9 mouse cellular contexts compared by ENCODE assay signal in the genomic region with DNA sequence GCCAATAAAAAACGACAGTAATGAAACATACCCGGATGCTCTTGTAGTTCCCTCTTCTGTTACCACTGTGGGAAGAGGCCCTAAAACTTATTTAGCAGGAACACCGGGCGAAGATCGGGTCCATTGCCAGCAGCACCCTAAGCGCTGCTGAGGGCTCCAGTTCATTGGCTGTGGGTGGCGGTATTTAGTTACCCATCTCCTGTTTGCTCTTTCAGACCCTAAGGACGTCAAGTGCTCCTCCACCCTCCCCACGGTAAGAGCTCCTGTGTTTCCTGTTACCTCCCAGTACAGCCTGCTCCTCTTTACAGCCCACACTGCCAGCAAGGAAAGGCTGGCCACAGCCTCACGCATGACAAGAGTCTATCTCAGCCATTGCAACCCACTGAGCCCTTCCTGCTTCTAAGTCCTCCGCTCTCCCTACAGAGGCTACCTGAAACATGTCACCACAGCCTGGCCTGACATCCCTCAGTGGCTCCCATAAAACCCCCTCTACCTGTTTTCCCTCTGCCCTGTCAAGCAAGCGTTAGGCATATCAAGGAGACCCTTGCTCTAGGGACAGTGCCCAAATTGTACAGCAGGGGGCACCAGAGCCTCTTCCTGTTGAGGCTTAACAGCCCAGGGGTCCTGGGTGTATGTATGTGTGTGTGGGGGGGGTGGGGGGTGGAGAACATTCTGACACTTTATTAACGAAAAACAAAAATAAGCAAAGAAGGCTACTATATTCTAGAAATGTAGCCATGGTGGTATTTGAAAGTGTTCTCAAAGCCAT. TPM values are rescaled to one million over a fixed set of nuclear protein-coding genes. Genes with fewer than 3 reads are reported as not detected.
DNase-seq lines count a peak whose midpoint lies in the region; ATAC-seq and TF ChIP-seq lines count a peak whose summit lies in the region.
"Had no signal": no experiment of that assay in that cellular context is flagged by ENCODE, and none has a peak within 500 bp of the region (broad histone marks: within the 10 kb centered on the region; RNA-seq: fewer than 3 reads in every experiment).

No protein-coding gene starts in this region.

- peak overlapping the region; percentile 78 for H3K27ac ChIP-seq in gastrocnemius, adult 2 months
- H3K27ac ChIP-seq in hindbrain, postnatal 0 days, result no peak overlapping the region
- no peak overlapping the region for H3K27ac ChIP-seq in midbrain, embryonic 14.5 days (replicated peaks; ENCODE audit: low read depth, low read length)
- H3K27ac ChIP-seq: heart, embryonic 15.5 days had no signal

- WGBS in hindbrain, postnatal 0 days, result 69% methylated on average over 13 of the region's 13 CpGs
- 76% methylated on average over 13 of the region's 13 CpGs for WGBS in midbrain, embryonic 14.5 days

- H3K9me3 ChIP-seq in hindbrain, postnatal 0 days (ENCODE audit: low read length), result no peaks in the 10 kb centered on the region
- H3K9me3 ChIP-seq in midbrain, embryonic 14.5 days (ENCODE audit: control insufficient read depth, low read length), result no peaks in the 10 kb centered on the region
- H3K9me3 ChIP-seq: heart, embryonic 15.5 days had no signal

- no peaks in the 10 kb centered on the region for H3K36me3 ChIP-seq in hindbrain, postnatal 0 days (ENCODE audit: insufficient read depth, low read length)
- no peaks in the 10 kb centered on the region; the same call in 1 of the 2 replicates for H3K36me3 ChIP-seq in midbrain, embryonic 14.5 days (ENCODE audit: control insufficient read depth, insufficient read depth, low read length)
- H3K36me3 ChIP-seq: heart, embryonic 15.5 days had no signal

- peak; percentile 61 for TF ChIP-seq CTCF in gastrocnemius, adult 2 months (IDR thresholded peaks at IDR 0.05)
- TF ChIP-seq CTCF in hindbrain, postnatal 0 days (IDR thresholded peaks at IDR 0.05; ENCODE audit: low read depth), result peak; percentile 80

- no peaks in the 10 kb centered on the region for H3K4me1 ChIP-seq in hindbrain, postnatal 0 days (ENCODE audit: insufficient read depth, low read length)
- peaks cover 6% of the 10 kb centered on the region; the same call in 1 of the 2 replicates for H3K4me1 ChIP-seq in midbrain, embryonic 14.5 days (ENCODE audit: control insufficient read depth, insufficient read depth, low read length)

- H3K9ac ChIP-seq in hindbrain, postnatal 0 days (replicated peaks; ENCODE audit: low read length), result no peak overlapping the region
- no peak overlapping the region for H3K9ac ChIP-seq in midbrain, embryonic 14.5 days (replicated peaks; ENCODE audit: low read length)
- H3K9ac ChIP-seq: heart, embryonic 15.5 days had no signal

- peak; percentile 78 for DNase-seq in gastrocnemius, adult 2 months
- no peak for DNase-seq in gastrocnemius, postnatal 14 days
- peak; percentile 19 for DNase-seq in urinary bladder, postnatal 25 days (ENCODE audit: low spot score)
- no peak for DNase-seq in urinary bladder, postnatal 10 days (ENCODE audit: low spot score)
- DNase-seq in hindbrain, postnatal 0 days (ENCODE audit: low spot score), result peak; percentile 81
- peak; percentile 81 for DNase-seq in midbrain, embryonic 14.5 days
- DNase-seq in yolk sac, embryonic 10.5 days (ENCODE audit: low spot score), result peak; percentile 36
- DNase-seq in urinary bladder, adult 2 months (ENCODE audit: low spot score), result no peak

- no peaks in the 10 kb centered on the region for H3K27me3 ChIP-seq in hindbrain, postnatal 0 days (ENCODE audit: insufficient read depth, low read length)
- H3K27me3 ChIP-seq in midbrain, embryonic 14.5 days (ENCODE audit: control insufficient read depth, insufficient read depth, low read length), result no peaks in the 10 kb centered on the region
- H3K27me3 ChIP-seq: heart, embryonic 15.5 days had no signal

- ATAC-seq in hindbrain, postnatal 0 days, result 0 out of 2 replicates have a peak, but pooled peaks have one; percentile 63
- no peak for ATAC-seq in midbrain, embryonic 14.5 days (ENCODE audit: low FRiP score, low TSS enrichment)

- intact Hi-C loops in gastrocnemius, adult 2 months (cut with DNase I), result no loop called here
- intact Hi-C loops in gastrocnemius, postnatal 14 days (cut with DNase I; ENCODE audit: low total_unique reads), result loop anchor here (5.0 kb wide), 1 partner anchor 167 kb away; no protein-coding TSS in a partner anchor

- H3K4me2 ChIP-seq in hindbrain, postnatal 0 days (ENCODE audit: low read depth, low read length), result no peak overlapping the region
- no peak overlapping the region for H3K4me2 ChIP-seq in midbrain, embryonic 14.5 days (ENCODE audit: low read length)
- H3K4me2 ChIP-seq: heart, embryonic 15.5 days had no signal

- no peak overlapping the region for H3K4me3 ChIP-seq in gastrocnemius, adult 2 months
- H3K4me3 ChIP-seq in hindbrain, postnatal 0 days (ENCODE audit: low read length), result no peak overlapping the region
- H3K4me3 ChIP-seq in midbrain, embryonic 14.5 days (replicated peaks; ENCODE audit: low read depth, low read length), result no peak overlapping the region
- H3K4me3 ChIP-seq: heart, embryonic 15.5 days had no signal

RNA-seq across cellular contexts. Expression of a gene that starts 39.0 kb away (rescaled TPM):
- 1 to 10 TPM; 3.0 to 4.2 TPM for total RNA-seq in gastrocnemius, adult 2 months (2021)
- total RNA-seq in gastrocnemius, postnatal 14 days (2021), result 1 to 10 TPM; 2.5 to 2.7 TPM
- total RNA-seq in hindbrain, postnatal 0 days (2014; rRNA removed), result 8.8 and 10.7 TPM in 2 replicates
- polyA plus RNA-seq in hindbrain, postnatal 0 days (2015; fragmentation: Nextera tagmentation; extraction: Ambion mirVana), result 5.7 and 6.8 TPM in 2 replicates
- polyA plus RNA-seq in midbrain, embryonic 14.5 days (2014; fragmentation: Nextera tagmentation; extraction: Ambion mirVana), result 12.0 and 12.8 TPM in 2 replicates
- polyA plus RNA-seq in urinary bladder, adult 2 months (2012; rRNA removed), result 10.6 and 11.7 TPM in 2 replicates

RNA-seq across cellular contexts. Expression of a gene that starts 48.5 kb away (rescaled TPM):
- total RNA-seq in gastrocnemius, adult 2 months (2021), result 10 to 100 TPM in 1 of 2 experiments, 1 to 10 TPM in 1; 4.7 to 17.5 TPM
- 10 to 100 TPM; 10.0 to 12.5 TPM for total RNA-seq in gastrocnemius, postnatal 14 days (2021)
- 0.50 and 1.3 TPM in 2 replicates for total RNA-seq in hindbrain, postnatal 0 days (2014; rRNA removed)
- polyA plus RNA-seq in hindbrain, postnatal 0 days (2015; fragmentation: Nextera tagmentation; extraction: Ambion mirVana), result 8.9 TPM in 2 replicates
- 1.5 and 2.0 TPM in 2 replicates for polyA plus RNA-seq in midbrain, embryonic 14.5 days (2014; fragmentation: Nextera tagmentation; extraction: Ambion mirVana)
- 1.2 and 2.2 TPM in 2 replicates for polyA plus RNA-seq in urinary bladder, adult 2 months (2012; rRNA removed)

Comparison
In these comparisons a context has a peak if more than half of its experiments do, and no peak if none do; other contexts are left out.
1. DNase-seq: peak in gastrocnemius, adult 2 months (single experiment), urinary bladder, postnatal 25 days (single experiment), hindbrain, postnatal 0 days (single experiment), midbrain, embryonic 14.5 days (single experiment) and yolk sac, embryonic 10.5 days (single experiment); none in gastrocnemius, postnatal 14 days (single experiment), urinary bladder, postnatal 10 days (single experiment) and urinary bladder, adult 2 months (single experiment).